In the genomic region with DNA sequence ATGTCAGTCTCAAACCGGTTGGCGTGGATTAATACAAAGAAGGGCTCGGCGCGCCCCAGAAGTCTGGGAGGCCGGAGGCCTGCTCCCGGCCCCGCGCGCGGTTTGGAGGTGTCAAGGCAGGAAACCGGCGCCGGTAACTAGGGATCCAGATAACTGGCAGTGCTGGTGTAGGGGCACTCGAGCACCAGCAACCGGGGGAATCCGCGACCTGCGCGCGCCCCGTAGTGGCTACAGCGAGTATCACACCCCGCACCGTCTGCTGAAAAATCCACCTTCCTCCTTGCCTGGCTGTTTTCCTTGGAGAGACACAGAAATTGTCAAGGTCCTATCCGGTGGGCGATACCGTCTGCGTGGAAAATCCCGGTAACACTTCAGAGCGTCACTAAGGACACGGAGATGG, we compare ENCODE assay signal across 8 mouse cellular contexts. TPM values are rescaled to one million over a fixed set of nuclear protein-coding genes. Genes with fewer than 3 reads are reported as not detected.
DNase-seq lines count a peak whose midpoint lies in the region; ATAC-seq and TF ChIP-seq lines count a peak whose summit lies in the region.

No protein-coding gene starts in this region.

- H3K27ac ChIP-seq in left cerebral cortex, adult 2 months, result peak overlapping the region; percentile 59

- peak overlapping the region; percentile 23; the same call in 1 of the 2 replicates for H3K4me3 ChIP-seq in left cerebral cortex, adult 2 months

- peak; percentile 34 for ATAC-seq in activated CD4-positive, CD25-positive, alpha-beta regulatory T cell, adult 4 months

- intact Hi-C loops in left cerebral cortex, adult 2 months (cut with DNase I), result loop anchor here (2.0 kb wide), 1 partner anchor 27 kb away; a partner anchor contains a TSS

- DNase-seq in cerebellum, postnatal 4 days (ENCODE audit: low spot score in 2 of 2), result peak; percentile 89 to 93
- peak; percentile 89 for DNase-seq in gastrocnemius, postnatal 10 days
- peak; percentile 53 for DNase-seq in hindlimb bud, embryonic 11.5 days (ENCODE audit: extremely low spot score, low read depth, low spot score)
- DNase-seq in left cerebral cortex, adult 2 months (ENCODE audit: extremely low spot score in 1 of 2, low spot score in 2 of 2), result peak; percentile 88 to 96
- DNase-seq in lung, postnatal 4 days, result peak; percentile 78 to 88
- DNase-seq in right cerebral cortex, adult 18-20 months, result peak; percentile 93
- DNase-seq in urinary bladder, postnatal 25 days (ENCODE audit: low spot score), result peak; percentile 84

- peak; percentile 92 for TF ChIP-seq CTCF in left cerebral cortex, adult 2 months (IDR thresholded peaks at IDR 0.05)

RNA-seq across cellular contexts. Expression of a gene that starts 5.2 kb away (rescaled TPM):
- polyA plus RNA-seq in activated CD4-positive, CD25-positive, alpha-beta regulatory T cell, adult 4 months (2017; shearing (Covaris generic)), result not detected
- 1 to 10 TPM; 2.2 to 2.7 TPM for total RNA-seq in gastrocnemius, postnatal 10 days (2021)
- 100 to 1,000 TPM; 739 to 834 TPM for total RNA-seq in left cerebral cortex, adult 2 months (2021)

RNA-seq across cellular contexts. Expression of a gene that starts 14.4 kb away (rescaled TPM):
- not detected for polyA plus RNA-seq in activated CD4-positive, CD25-positive, alpha-beta regulatory T cell, adult 4 months (2017; shearing (Covaris generic))
- total RNA-seq in gastrocnemius, postnatal 10 days (2021), result not detected
- under 1 TPM in 1 of 2 experiments, not detected in 1; 0.14 TPM for total RNA-seq in left cerebral cortex, adult 2 months (2021)

RNA-seq across cellular contexts. Expression of a gene that starts 26.1 kb away (rescaled TPM):
- under 1 TPM in 1 of 2 experiments, not detected in 1; 0.22 TPM for polyA plus RNA-seq in activated CD4-positive, CD25-positive, alpha-beta regulatory T cell, adult 4 months (2017; shearing (Covaris generic))
- total RNA-seq in gastrocnemius, postnatal 10 days (2021), result 1 to 10 TPM; 1.3 to 1.5 TPM
- under 1 TPM; 0.51 to 0.66 TPM for total RNA-seq in left cerebral cortex, adult 2 months (2021)

RNA-seq across cellular contexts. Expression of a gene that starts 27.3 kb away (rescaled TPM):
- 100 to 1,000 TPM in 1 of 2 experiments, 10 to 100 TPM in 1; 98.2 to 133 TPM for polyA plus RNA-seq in activated CD4-positive, CD25-positive, alpha-beta regulatory T cell, adult 4 months (2017; shearing (Covaris generic))
- 10 to 100 TPM; 35.8 to 36.6 TPM for total RNA-seq in gastrocnemius, postnatal 10 days (2021)
- total RNA-seq in left cerebral cortex, adult 2 months (2021), result 10 to 100 TPM; 46.1 to 52.3 TPM

RNA-seq across cellular contexts. Expression of a gene that starts 41.0 kb away (rescaled TPM):
- polyA plus RNA-seq in activated CD4-positive, CD25-positive, alpha-beta regulatory T cell, adult 4 months (2017; shearing (Covaris generic)), result 10 to 100 TPM; 29.9 to 46.7 TPM
- 10 to 100 TPM; 21.2 to 24.2 TPM for total RNA-seq in gastrocnemius, postnatal 10 days (2021)
- total RNA-seq in left cerebral cortex, adult 2 months (2021), result 100 to 1,000 TPM; 749 to 756 TPM

Comparison
In these comparisons a context has a peak if more than half of its experiments do, and no peak if none do; other contexts are left out.
1. Peak in every context shown above with its lines: DNase-seq, ATAC-seq, H3K4me3 ChIP-seq and H3K27ac ChIP-seq.
2. RNA of a gene that starts 5.2 kb away (total RNA-seq): 739 to 834 TPM in left cerebral cortex, adult 2 months; 2.2 to 2.7 TPM in gastrocnemius, postnatal 10 days; every median in the first group is over 100 times any median in the second.